In genomic region chr11:74649647-74650551, GRCm38 (mm10) we compare ENCODE assay signal across 8 mouse cellular contexts. TPM values are rescaled to one million over a fixed set of nuclear protein-coding genes. Genes with fewer than 3 reads are reported as not detected.
DNase-seq lines count a peak whose midpoint lies in the region; ATAC-seq and TF ChIP-seq lines count a peak whose summit lies in the region.

No protein-coding gene starts in this region.

- in situ Hi-C loops in ES-E14 (cut with MboI; ENCODE audit: low sequenced_read_pairs in 2 of 2, unreplicated experiment in 2 of 2) = loop anchor here in 1 of 2 experiments (25.0 kb wide), 1 partner anchor 837 kb away; the partner anchor contains the start of gene Prpf8

- H3K4me3 ChIP-seq in layer of hippocampus, adult 2 months = peak overlapping the region; percentile 77
- H3K4me3 ChIP-seq in ES-E14 (ENCODE audit: insufficient read depth in 1 of 2, low read depth in 1 of 2, low read length in 2 of 2, poor library complexity in 1 of 2, severe bottlenecking in 1 of 2) = peak overlapping the region; percentile 90 to 94

- H3K27ac ChIP-seq in layer of hippocampus, adult 2 months = peak overlapping the region; percentile 90
- peak overlapping the region; percentile 72 for H3K27ac ChIP-seq in ES-E14 (ENCODE audit: insufficient read depth, low read depth, low read length, poor library complexity, severe bottlenecking)

- H3K9ac ChIP-seq in ES-E14 (ENCODE audit: insufficient read depth, low read depth, low read length, poor library complexity, severe bottlenecking) = peak overlapping the region; percentile 94

- no peak for TF ChIP-seq CTCF in layer of hippocampus, adult 2 months (conservative IDR thresholded peaks at IDR 0.05)

- intact Hi-C loops in heart, postnatal 10 days (cut with DNase I) = no loop called here

- peaks cover 9 to 26% of the 10 kb centered on the region in 2 experiments for H3K4me1 ChIP-seq in ES-E14 (ENCODE audit: control insufficient read depth in 2 of 2, insufficient read depth in 2 of 2, low read length in 2 of 2, poor library complexity in 1 of 2)

- peaks cover 5% of the 10 kb centered on the region; the same call in 1 of the 2 replicates for H3K36me3 ChIP-seq in ES-E14 (ENCODE audit: control insufficient read depth, insufficient read depth, low read length, poor library complexity, severe bottlenecking)

- DNase-seq in layer of hippocampus, adult 2 months (ENCODE audit: low spot score in 2 of 2) = peak in 1 of 2 experiments; percentile 22
- DNase-seq in layer of hippocampus, postnatal 25 days (ENCODE audit: extremely low spot score in 1 of 2, low spot score in 1 of 2) = no peak
- DNase-seq in ES-E14 (ENCODE audit: low read depth, low spot score) = no peak
- peak; percentile 76 for DNase-seq in cerebellum, adult 9-11 months
- DNase-seq in heart, postnatal 10 days = peak; percentile 36 to 48
- peak; percentile 37 for DNase-seq in large intestine, adult 2 months (ENCODE audit: low read depth, low spot score)
- DNase-seq in thymus, postnatal 10 days (ENCODE audit: low spot score in 2 of 2) = peak; percentile 12 to 37

- WGBS in large intestine, adult 2 months = 1% methylated on average over 53 of the region's 53 CpGs

- H3K9me3 ChIP-seq in ES-E14 (ENCODE audit: control insufficient read depth, insufficient read depth, low read depth, low read length) = no peaks in the 10 kb centered on the region

- ATAC-seq in megakaryocyte-erythroid progenitor cell, adult 5-6 weeks (replicated peaks; ENCODE audit: low FRiP score, low TSS enrichment, poor library complexity, severe bottlenecking) = peak; percentile 62

TF ChIP-seq in ES-E14, 5 proteins besides CTCF, POLR2A, EP300 and RAD21:
- TF ChIP-seq MAFK (IDR thresholded peaks at IDR 0.05; ENCODE audit: insufficient read depth, low read depth, low read length) (no peak), CHD2 (IDR thresholded peaks at IDR 0.05; ENCODE audit: low read depth, low read length) (no peak), ZC3H11A (IDR thresholded peaks at IDR 0.05; ENCODE audit: borderline replicate concordance, low read depth, low read length) (no peak), ZNF384 (IDR thresholded peaks at IDR 0.05; ENCODE audit: low read depth, low read length) (no peak)

RNA-seq across cellular contexts. Expression of gene Cluh, which starts 0.6 kb away (rescaled TPM):
- 10 to 100 TPM; 71.2 to 74.0 TPM for total RNA-seq in layer of hippocampus, adult 2 months (2021)
- 10 to 100 TPM; 68.2 to 77.3 TPM for total RNA-seq in layer of hippocampus, postnatal 25 days (2021)
- 73.5 and 92.9 TPM in 2 replicates for total RNA-seq in ES-E14 (2012; rRNA removed)
- 100 to 1,000 TPM; 234 to 237 TPM for total RNA-seq in heart, postnatal 10 days (2021)
- 72.5 and 87.3 TPM in 2 replicates for polyA plus RNA-seq in large intestine, adult 2 months (2012; rRNA removed)
- total RNA-seq in megakaryocyte-erythroid progenitor cell, adult 5-6 weeks (2014; fragmentation: Nextera tagmentation) = 90.8 and 92.3 TPM in 2 replicates
- 42.9 and 64.3 TPM in 2 replicates for total RNA-seq in megakaryocyte-erythroid progenitor cell, adult 5-6 weeks (2017)

RNA-seq across cellular contexts. Expression of gene Ccdc92b, which starts 30.5 kb away (rescaled TPM):
- 10 to 100 TPM; 21.5 to 23.9 TPM for total RNA-seq in layer of hippocampus, adult 2 months (2021)
- total RNA-seq in layer of hippocampus, postnatal 25 days (2021) = 10 to 100 TPM; 21.9 to 22.6 TPM
- 1.8 and 3.3 TPM in 2 replicates for total RNA-seq in ES-E14 (2012; rRNA removed)
- under 1 TPM; 0.45 to 0.52 TPM for total RNA-seq in heart, postnatal 10 days (2021)
- 0.58 and 0.73 TPM in 2 replicates for polyA plus RNA-seq in large intestine, adult 2 months (2012; rRNA removed)
- total RNA-seq in megakaryocyte-erythroid progenitor cell, adult 5-6 weeks (2014; fragmentation: Nextera tagmentation) = 0.66 TPM in 1 of 2 replicates, not detected in the other
- total RNA-seq in megakaryocyte-erythroid progenitor cell, adult 5-6 weeks (2017) = 0.57 TPM in 1 of 2 replicates, not detected in the other

RNA-seq across cellular contexts. Expression of gene Rap1gap2, which starts 39.2 kb away (rescaled TPM):
- total RNA-seq in layer of hippocampus, adult 2 months (2021) = 100 to 1,000 TPM; 129 to 135 TPM
- total RNA-seq in layer of hippocampus, postnatal 25 days (2021) = 100 to 1,000 TPM; 139 to 144 TPM
- total RNA-seq in ES-E14 (2012; rRNA removed) = 2.0 and 2.7 TPM in 2 replicates
- 10 to 100 TPM; 62.1 to 64.6 TPM for total RNA-seq in heart, postnatal 10 days (2021)
- 21.4 and 23.4 TPM in 2 replicates for polyA plus RNA-seq in large intestine, adult 2 months (2012; rRNA removed)
- total RNA-seq in megakaryocyte-erythroid progenitor cell, adult 5-6 weeks (2014; fragmentation: Nextera tagmentation) = 1.5 and 2.3 TPM in 2 replicates
- 1.6 and 2.6 TPM in 2 replicates for total RNA-seq in megakaryocyte-erythroid progenitor cell, adult 5-6 weeks (2017)

Comparison
In these comparisons a context has a peak if more than half of its experiments do, and no peak if none do; other contexts are left out.
1. DNase-seq: peak in cerebellum, adult 9-11 months (single experiment), heart, postnatal 10 days (2 of 2), large intestine, adult 2 months (single experiment) and thymus, postnatal 10 days (2 of 2); none in layer of hippocampus, postnatal 25 days (0 of 2) and ES-E14 (single experiment).
2. RNA of gene Rap1gap2, which starts 39.2 kb away (total RNA-seq): 139 to 144 TPM in layer of hippocampus, postnatal 25 days, 129 to 135 TPM in layer of hippocampus, adult 2 months and 62.1 to 64.6 TPM in heart, postnatal 10 days; 2.0 to 2.7 TPM in ES-E14 and 1.5 to 2.6 TPM in megakaryocyte-erythroid progenitor cell, adult 5-6 weeks; every median in the first group is over 10 times any median in the second.